Mouse (Mus musculus) cerebellum, postnatal 14 days (tissue): ENCODE results near the gene Sorcs2.

ENCODE experiments used
- DNase-seq, 2 experiments: peaks; one replicate each; pipeline ENCODE4 v3.0.0; 2021; ENCODE audit warnings: mixed read lengths in 2 of 2

Gene Sorcs2

GRCm38 (mm10) chr5:36166346-36167013 lies 231.5 kb downstream of the Sorcs2 start:
- DNase-seq: no peak

- peak; percentile 27 to 35 for DNase-seq
These were observed 232.3 kb downstream of the Sorcs2 start for GRCm38 (mm10) chr5:36165424-36166302.

- DNase-seq: no peak
These were observed 243.0 kb downstream of the Sorcs2 start for GRCm38 (mm10) chr5:36154879-36155485.

GRCm38 (mm10) chr5:36153261-36153660 lies 244.7 kb downstream of the Sorcs2 start:
- DNase-seq: peak; percentile 54 to 57

- no peak for DNase-seq
These were observed 246.9 kb downstream of the Sorcs2 start for GRCm38 (mm10) chr5:36151086-36151485.

- no peak for DNase-seq
These were observed 248.8 kb downstream of the Sorcs2 start for GRCm38 (mm10) chr5:36149098-36149497.

GRCm38 (mm10) chr5:36146589-36146988 lies 251.3 kb downstream of the Sorcs2 start:
- no peak for DNase-seq

GRCm38 (mm10) chr5:36144560-36144959 lies 253.4 kb downstream of the Sorcs2 start:
- no peak for DNase-seq

GRCm38 (mm10) chr5:36141676-36142255 lies 256.2 kb downstream of the Sorcs2 start:
- no peak for DNase-seq

GRCm38 (mm10) chr5:36141112-36141511 lies 256.8 kb downstream of the Sorcs2 start:
- peak in 1 of 2 experiments; percentile 46 for DNase-seq

- no peak for DNase-seq
These were observed 258.2 kb downstream of the Sorcs2 start for GRCm38 (mm10) chr5:36139766-36140165.

- no peak for DNase-seq
These were observed 261.9 kb downstream of the Sorcs2 start for GRCm38 (mm10) chr5:36135874-36136542.

- no peak for DNase-seq
These were observed 263.6 kb downstream of the Sorcs2 start for GRCm38 (mm10) chr5:36134302-36134701.

GRCm38 (mm10) chr5:36133893-36134292 lies 264.0 kb downstream of the Sorcs2 start:
- no peak for DNase-seq

GRCm38 (mm10) chr5:36130393-36131011 lies 267.4 kb downstream of the Sorcs2 start:
- peak; percentile 62 to 66 for DNase-seq

GRCm38 (mm10) chr5:36129661-36130060 lies 268.3 kb downstream of the Sorcs2 start:
- peak; percentile 36 to 48 for DNase-seq

GRCm38 (mm10) chr5:36128513-36128912 lies 269.4 kb downstream of the Sorcs2 start:
- no peak for DNase-seq

- DNase-seq: no peak
These were observed 272.9 kb downstream of the Sorcs2 start for GRCm38 (mm10) chr5:36124993-36125392.

- no peak for DNase-seq
These were observed 275.0 kb downstream of the Sorcs2 start for GRCm38 (mm10) chr5:36122987-36123386.

GRCm38 (mm10) chr5:36120931-36121341 lies 277.0 kb downstream of the Sorcs2 start:
- DNase-seq: no peak

- DNase-seq: no peak
These were observed 279.9 kb downstream of the Sorcs2 start for GRCm38 (mm10) chr5:36118061-36118460.

GRCm38 (mm10) chr5:36115519-36115918 lies 282.4 kb downstream of the Sorcs2 start:
- no peak for DNase-seq
